ENCODE assay signal across 27 mouse cellular contexts in genomic region chr7:83376826-83377225, GRCm38 (mm10).
"Had no signal": no experiment of that assay in that cellular context is flagged by ENCODE, and none has a peak within 500 bp of the region (broad histone marks: within the 10 kb centered on the region; RNA-seq: fewer than 3 reads in every experiment).

No protein-coding gene starts in this region.

- H3K9me3 ChIP-seq: limb, embryonic 10.5 days; limb, embryonic 12.5 days; limb, embryonic 13.5 days; limb, embryonic 15.5 days; liver, embryonic 12.5 days; liver, embryonic 13.5 days; liver, embryonic 15.5 days; lung, embryonic 15.5 days; megakaryocyte, embryonic 14.5 days; midbrain, embryonic 10.5 days; midbrain, embryonic 12.5 days; midbrain, embryonic 13.5 days; midbrain, embryonic 15.5 days; neural tube, embryonic 12.5 days had no signal

- H3K36me3 ChIP-seq: limb, embryonic 10.5 days; limb, embryonic 12.5 days; limb, embryonic 13.5 days; limb, embryonic 15.5 days; liver, embryonic 12.5 days; liver, embryonic 13.5 days; liver, embryonic 15.5 days; lung, embryonic 15.5 days; midbrain, embryonic 10.5 days; midbrain, embryonic 12.5 days; midbrain, embryonic 13.5 days; midbrain, embryonic 15.5 days; neural tube, embryonic 12.5 days had no signal

- H3K27ac ChIP-seq: limb, embryonic 10.5 days; limb, embryonic 12.5 days; limb, embryonic 13.5 days; limb, embryonic 15.5 days; liver, embryonic 12.5 days; liver, embryonic 13.5 days; liver, embryonic 14.5 days; liver, embryonic 15.5 days; lung, embryonic 15.5 days; macrophage; midbrain, embryonic 10.5 days; midbrain, embryonic 12.5 days; midbrain, embryonic 13.5 days; midbrain, embryonic 15.5 days; neural tube, embryonic 12.5 days had no signal

- H3K4me1 ChIP-seq: limb, embryonic 10.5 days; limb, embryonic 12.5 days; limb, embryonic 13.5 days; limb, embryonic 15.5 days; liver, embryonic 12.5 days; liver, embryonic 13.5 days; liver, embryonic 15.5 days; lung, embryonic 15.5 days; megakaryocyte, embryonic 14.5 days; neural tube, embryonic 12.5 days had no signal

- H3K27me3 ChIP-seq: limb, embryonic 12.5 days; limb, embryonic 13.5 days; limb, embryonic 15.5 days; liver, embryonic 12.5 days; liver, embryonic 13.5 days; liver, embryonic 15.5 days; lung, embryonic 15.5 days; megakaryocyte, embryonic 14.5 days; midbrain, embryonic 12.5 days; midbrain, embryonic 13.5 days; midbrain, embryonic 15.5 days; neural tube, embryonic 12.5 days had no signal

- H3K4me3 ChIP-seq: limb, embryonic 10.5 days; limb, embryonic 12.5 days; limb, embryonic 13.5 days; limb, embryonic 15.5 days; liver, embryonic 12.5 days; liver, embryonic 13.5 days; liver, embryonic 15.5 days; lung, embryonic 15.5 days; megakaryocyte, embryonic 14.5 days; midbrain, embryonic 10.5 days; midbrain, embryonic 12.5 days; midbrain, embryonic 13.5 days; midbrain, embryonic 15.5 days; myocyte; neural tube, embryonic 12.5 days had no signal

- H3K9ac ChIP-seq: limb, embryonic 12.5 days; limb, embryonic 13.5 days; limb, embryonic 15.5 days; liver, embryonic 12.5 days; liver, embryonic 13.5 days; liver, embryonic 14.5 days; liver, embryonic 15.5 days; liver, postnatal 0 days; lung, embryonic 14.5 days; lung, embryonic 15.5 days; midbrain, embryonic 12.5 days; midbrain, embryonic 13.5 days; midbrain, embryonic 15.5 days; neural tube, embryonic 12.5 days had no signal

- DNase-seq: left cerebral cortex, postnatal 4 days; liver; liver, embryonic 13.5 days; liver, postnatal 0 days; lung, adult 18-20 months; lung, embryonic 14.5 days; lung, postnatal 10 days; lung, postnatal 14 days; lung, postnatal 36 days; lung, postnatal 4 days; midbrain, embryonic 14.5 days had no signal
